Mouse (Mus musculus): ENCODE data around the gene 9130213A22Rik. TPM values are rescaled to one million over a fixed set of nuclear protein-coding genes. Genes with fewer than 3 reads are reported as not detected.

Gene 9130213A22Rik
- polyA plus RNA-seq (2015; fragmentation: Nextera tagmentation; extraction: Ambion mirVana) = 0.36 and 0.44 TPM in 2 replicates

DNA sequence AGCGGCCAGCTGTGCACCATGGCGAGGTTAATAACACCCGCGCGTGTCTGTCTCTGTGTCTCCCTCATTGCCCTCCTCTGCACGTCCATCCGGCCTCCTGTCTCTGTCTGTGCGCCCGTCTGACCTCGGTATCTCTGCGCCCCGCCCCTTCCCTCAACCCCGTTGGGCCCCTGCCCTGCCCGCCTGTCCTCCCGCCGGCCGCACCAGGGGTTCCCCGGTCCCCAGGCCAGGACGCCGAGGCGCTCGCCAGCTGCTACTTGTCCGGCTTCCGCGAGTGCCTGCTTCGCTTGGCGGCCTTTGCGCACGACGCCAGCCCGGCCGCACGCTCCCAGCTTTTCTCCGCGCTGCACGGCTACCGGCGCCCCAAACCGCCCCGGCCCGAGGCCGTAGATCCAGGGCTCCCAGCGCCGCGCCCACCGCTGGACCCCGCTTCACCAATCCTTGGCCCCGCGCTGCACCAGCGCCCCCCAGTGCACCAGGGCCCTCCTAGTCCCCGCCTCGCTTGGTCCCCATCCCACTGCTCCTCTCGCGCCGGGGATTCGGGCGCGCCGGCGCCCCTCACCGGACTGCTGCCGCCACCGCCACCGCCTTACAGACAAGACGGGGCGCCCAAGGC lies at the start of gene 9130213A22Rik:
Gene 9130213A22Rik, minus strand, starts transcription at position 254 of the 616 bp plus-strand sequence.
- Histone ChIP-seq H3K4me2 (ENCODE audit: low read depth, low read length) (peak within 1 kb of the TSS; percentile 95), H3K4me3 (ENCODE audit: low read length) (peak within 1 kb of the TSS; percentile 68), H3K9me3 (ENCODE audit: control insufficient read depth, low read length) (no peaks in the 10 kb centered on the region), H3K4me1 (replicated peaks; ENCODE audit: control insufficient read depth, insufficient read depth, low read length) (peaks cover 32% of the 10 kb centered on the region), H3K36me3 (ENCODE audit: control insufficient read depth, insufficient read depth, low read length) (no peaks in the 10 kb centered on the region), H3K27ac (ENCODE audit: low read length) (peak within 1 kb of the TSS; percentile 96), H3K9ac (ENCODE audit: low read length) (peak within 1 kb of the TSS; percentile 81), H3K27me3 (ENCODE audit: control insufficient read depth, insufficient read depth, low read depth, low read length) (no peaks in the 10 kb centered on the region)
- peak; percentile 75 for ATAC-seq (ENCODE audit: low read depth)
- WGBS = under 1% methylated on average over 63 of the region's 66 CpGs

DNA sequence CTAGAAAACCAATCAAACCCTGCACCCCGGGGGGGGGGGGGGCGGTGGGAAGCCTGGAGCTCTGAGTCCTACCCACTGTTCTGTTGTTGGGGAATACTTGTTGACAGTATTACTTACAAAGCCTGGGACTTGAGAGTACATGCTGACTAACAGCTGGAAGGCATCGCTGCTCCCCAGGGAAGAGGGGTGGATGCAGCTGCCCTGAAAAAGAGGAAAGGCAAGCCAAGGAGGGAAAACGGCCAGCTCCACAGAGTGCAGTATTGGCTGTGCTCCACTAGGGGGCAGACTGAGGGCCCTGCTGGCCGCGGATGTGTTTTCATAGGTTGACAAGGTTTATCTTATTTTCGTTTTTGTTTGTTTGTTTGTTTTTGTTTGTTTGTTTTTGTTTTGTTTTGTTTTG lies 49.2 kb upstream of the 9130213A22Rik start:
- Histone ChIP-seq H3K9ac (ENCODE audit: low read length) (no peak overlapping the region), H3K36me3 (ENCODE audit: control insufficient read depth, insufficient read depth, low read length) (no peaks in the 10 kb centered on the region), H3K27ac (ENCODE audit: low read length) (no peak overlapping the region), H3K9me3 (ENCODE audit: control insufficient read depth, low read length) (no peaks in the 10 kb centered on the region), H3K27me3 (ENCODE audit: control insufficient read depth, insufficient read depth, low read depth, low read length) (no peaks in the 10 kb centered on the region), H3K4me3 (ENCODE audit: low read length) (no peak overlapping the region), H3K4me2 (ENCODE audit: low read depth, low read length) (no peak overlapping the region), H3K4me1 (replicated peaks; ENCODE audit: control insufficient read depth, insufficient read depth, low read length) (no peaks in the 10 kb centered on the region)
- 29% methylated on average over 7 of the region's 7 CpGs for WGBS
- peak; percentile 83 for ATAC-seq (ENCODE audit: low read depth)

DNA sequence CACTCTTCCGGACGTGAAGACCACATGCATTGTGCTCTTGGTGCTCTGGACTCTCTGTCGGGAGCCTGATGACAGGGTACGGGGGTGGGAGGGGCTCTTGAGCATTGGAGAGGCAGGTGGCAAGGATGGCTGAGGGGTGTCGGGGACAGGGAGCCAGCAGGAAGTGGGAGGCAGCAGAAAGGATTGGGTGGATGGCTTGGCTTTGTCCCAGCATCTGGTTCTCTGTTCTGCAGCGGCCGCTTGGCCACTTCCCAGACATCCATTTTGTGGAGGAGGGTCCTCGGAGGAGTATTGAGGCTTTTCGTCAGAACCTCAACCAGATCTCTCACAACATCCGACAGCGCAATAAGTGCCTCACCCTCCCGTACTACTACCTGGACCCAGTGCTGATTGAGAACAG lies 46.9 kb upstream of the 9130213A22Rik start:
- 77% methylated on average over 12 of the region's 12 CpGs for WGBS
- H3K9me3 ChIP-seq (ENCODE audit: control insufficient read depth, low read length) = no peaks in the 10 kb centered on the region
- H3K27ac ChIP-seq (ENCODE audit: low read length) = no peak overlapping the region
- no peak for ATAC-seq (ENCODE audit: low read depth)
- no peaks in the 10 kb centered on the region for H3K36me3 ChIP-seq (ENCODE audit: control insufficient read depth, insufficient read depth, low read length)
- no peak overlapping the region for H3K4me3 ChIP-seq (ENCODE audit: low read length)
- no peaks in the 10 kb centered on the region for H3K4me1 ChIP-seq (replicated peaks; ENCODE audit: control insufficient read depth, insufficient read depth, low read length)
- H3K27me3 ChIP-seq (ENCODE audit: control insufficient read depth, insufficient read depth, low read depth, low read length) = peaks cover 2% of the 10 kb centered on the region; the same call in 1 of the 2 replicates
- no peak overlapping the region for H3K4me2 ChIP-seq (ENCODE audit: low read depth, low read length)
- no peak overlapping the region for H3K9ac ChIP-seq (ENCODE audit: low read length)

DNA sequence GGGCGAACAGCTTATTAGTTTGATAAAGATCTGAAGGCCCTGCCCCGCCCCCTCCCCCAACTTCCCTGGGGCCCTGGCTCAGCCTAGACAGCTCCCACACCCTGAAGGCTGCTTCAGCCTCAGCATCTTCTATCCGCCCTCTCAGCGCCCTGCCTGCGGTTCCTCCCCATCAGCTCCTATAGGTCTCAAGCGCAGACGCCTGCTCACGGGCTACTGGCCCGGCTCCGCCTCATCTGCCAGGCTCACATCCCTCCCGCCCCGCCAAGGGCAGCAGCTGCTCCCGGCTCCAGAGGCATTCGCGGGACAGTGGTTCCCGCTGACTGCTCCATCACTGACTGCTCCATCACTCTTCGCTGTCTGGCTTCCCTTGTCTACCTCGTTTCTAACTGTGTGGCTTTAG lies 34.4 kb upstream of the 9130213A22Rik start, which contains the start of gene Alox12b:
Gene Alox12b, plus strand, starts transcription at position 190 of the 400 bp plus-strand sequence.
- H3K27me3 ChIP-seq (ENCODE audit: control insufficient read depth, insufficient read depth, low read depth, low read length) = peaks cover 22% of the 10 kb centered on the region
- H3K4me2 ChIP-seq (ENCODE audit: low read depth, low read length) = no peak within 1 kb of the TSS
- 3% methylated on average over 18 of the region's 18 CpGs for WGBS
- no peak within 1 kb of the TSS for H3K9ac ChIP-seq (ENCODE audit: low read length)
- no peak within 1 kb of the TSS for H3K4me3 ChIP-seq (ENCODE audit: low read length)
- no peaks in the 10 kb centered on the region for H3K9me3 ChIP-seq (ENCODE audit: control insufficient read depth, low read length)
- no peaks in the 10 kb centered on the region for H3K4me1 ChIP-seq (replicated peaks; ENCODE audit: control insufficient read depth, insufficient read depth, low read length)
- H3K27ac ChIP-seq (ENCODE audit: low read length) = no peak within 1 kb of the TSS
- no peaks in the 10 kb centered on the region for H3K36me3 ChIP-seq (ENCODE audit: control insufficient read depth, insufficient read depth, low read length)
- ATAC-seq (ENCODE audit: low read depth) = peak; percentile 34; the same call in 1 of the 2 replicates

DNA sequence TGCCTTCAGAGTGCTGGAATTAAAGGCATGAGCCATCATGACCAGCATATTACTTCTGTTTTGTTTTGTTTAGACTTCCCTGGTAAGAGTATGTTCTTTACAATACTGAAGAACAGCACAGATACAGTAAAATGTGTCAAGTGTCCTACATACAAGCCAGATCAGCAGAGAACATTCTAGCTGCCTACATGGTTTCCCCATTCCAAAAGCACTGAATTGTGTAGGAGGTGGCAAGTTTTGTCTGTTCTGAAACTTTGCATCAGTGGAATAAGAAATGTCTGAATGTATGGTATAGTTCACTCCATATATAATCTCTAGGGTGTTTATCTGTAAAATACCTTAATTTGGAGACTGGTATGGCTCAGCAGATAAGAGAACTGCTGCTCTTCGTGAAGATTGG lies 33.0 kb upstream of the 9130213A22Rik start:
- H3K4me3 ChIP-seq (ENCODE audit: low read length) = no peak overlapping the region
- no peak overlapping the region for H3K9ac ChIP-seq (ENCODE audit: low read length)
- ATAC-seq (ENCODE audit: low read depth) = no peak
- peaks cover 28% of the 10 kb centered on the region for H3K27me3 ChIP-seq (ENCODE audit: control insufficient read depth, insufficient read depth, low read depth, low read length)
- H3K9me3 ChIP-seq (ENCODE audit: control insufficient read depth, low read length) = no peaks in the 10 kb centered on the region
- no peak overlapping the region for H3K27ac ChIP-seq (ENCODE audit: low read length)
- H3K4me1 ChIP-seq (replicated peaks; ENCODE audit: control insufficient read depth, insufficient read depth, low read length) = peaks cover 3% of the 10 kb centered on the region; the same call in 1 of the 2 replicates
- no peaks in the 10 kb centered on the region for H3K36me3 ChIP-seq (ENCODE audit: control insufficient read depth, insufficient read depth, low read length)
- H3K4me2 ChIP-seq (ENCODE audit: low read depth, low read length) = no peak overlapping the region
- 27% methylated on average over 1 of the region's 1 CpGs for WGBS

DNA sequence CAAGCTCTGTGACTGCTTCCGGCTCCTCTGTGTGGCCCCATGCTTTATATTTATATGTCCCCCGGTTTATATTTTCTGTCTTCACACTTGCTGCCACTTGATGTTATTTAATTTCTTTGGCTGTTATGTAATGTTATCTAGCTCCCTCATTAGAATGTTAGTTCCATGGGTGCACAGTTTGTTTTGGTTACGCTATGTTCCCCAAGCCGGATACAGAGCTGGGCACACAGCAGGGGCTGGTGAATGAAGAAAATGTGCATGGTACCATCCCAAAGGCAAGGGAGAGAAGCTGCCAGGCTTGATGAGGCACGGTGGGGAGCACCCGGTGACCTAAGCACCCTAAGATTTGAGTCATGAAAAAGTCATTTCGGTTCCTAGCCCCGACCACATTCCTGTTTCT lies 31.4 kb upstream of the 9130213A22Rik start:
- Histone ChIP-seq H3K27ac (ENCODE audit: low read length) (no peak overlapping the region), H3K9me3 (ENCODE audit: control insufficient read depth, low read length) (no peaks in the 10 kb centered on the region), H3K9ac (ENCODE audit: low read length) (no peak overlapping the region), H3K27me3 (ENCODE audit: control insufficient read depth, insufficient read depth, low read depth, low read length) (peaks cover 28% of the 10 kb centered on the region), H3K4me3 (ENCODE audit: low read length) (no peak overlapping the region), H3K4me2 (ENCODE audit: low read depth, low read length) (no peak overlapping the region), H3K4me1 (replicated peaks; ENCODE audit: control insufficient read depth, insufficient read depth, low read length) (peaks cover 3% of the 10 kb centered on the region; the same call in 1 of the 2 replicates), H3K36me3 (ENCODE audit: control insufficient read depth, insufficient read depth, low read length) (no peaks in the 10 kb centered on the region)
- no peak for ATAC-seq (ENCODE audit: low read depth)
- WGBS = 69% methylated on average over 8 of the region's 8 CpGs

DNA sequence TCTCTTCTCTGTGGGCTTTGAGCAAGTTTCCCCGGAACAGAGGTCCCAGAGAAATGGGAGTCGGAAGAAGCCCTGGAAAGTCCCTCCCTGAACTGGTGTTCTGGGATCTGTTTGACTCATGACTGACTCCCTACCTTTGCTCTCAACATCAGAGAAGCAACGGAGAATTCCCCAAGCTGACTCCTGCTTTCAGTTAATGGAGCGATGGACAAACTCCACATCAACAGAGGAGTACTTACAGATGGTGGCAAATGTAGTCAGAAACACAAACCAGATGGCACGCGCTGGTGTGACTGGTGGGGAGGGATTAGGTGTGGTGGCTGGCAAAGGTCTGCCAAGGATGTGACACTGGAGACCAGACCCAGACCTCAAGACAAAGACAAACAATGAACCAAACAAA lies 28.6 kb upstream of the 9130213A22Rik start:
- Histone ChIP-seq H3K9ac (ENCODE audit: low read length) (no peak overlapping the region), H3K4me2 (ENCODE audit: low read depth, low read length) (peak overlapping the region; percentile 50), H3K4me3 (ENCODE audit: low read length) (peak overlapping the region; percentile 25), H3K4me1 (replicated peaks; ENCODE audit: control insufficient read depth, insufficient read depth, low read length) (peaks cover 3% of the 10 kb centered on the region; the same call in 1 of the 2 replicates), H3K27me3 (ENCODE audit: control insufficient read depth, insufficient read depth, low read depth, low read length) (peaks cover 9% of the 10 kb centered on the region; the same call in 1 of the 2 replicates), H3K36me3 (ENCODE audit: control insufficient read depth, insufficient read depth, low read length) (no peaks in the 10 kb centered on the region), H3K9me3 (ENCODE audit: control insufficient read depth, low read length) (no peaks in the 10 kb centered on the region), H3K27ac (ENCODE audit: low read length) (no peak overlapping the region)
- 60% methylated on average over 6 of the region's 6 CpGs for WGBS
- no peak for ATAC-seq (ENCODE audit: low read depth)

DNA sequence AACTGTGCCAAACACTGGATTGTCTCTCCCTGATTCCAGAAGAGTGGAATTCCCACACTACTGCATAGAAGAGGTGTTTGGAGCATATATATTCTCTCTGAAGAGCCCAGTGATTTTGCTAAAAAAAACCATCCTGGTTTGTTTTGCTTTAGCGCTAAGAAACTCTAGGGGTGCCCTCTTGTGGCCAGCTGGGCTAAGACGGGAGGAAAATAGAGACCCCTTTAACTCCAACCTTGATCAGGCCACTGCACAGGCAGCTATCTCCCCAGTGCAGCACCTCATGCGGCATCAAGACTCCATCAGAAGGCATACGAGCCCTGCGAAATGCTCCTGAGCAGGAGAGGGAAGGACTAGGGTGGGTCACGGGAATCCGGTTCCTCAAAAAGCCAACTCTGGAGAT lies 28.1 kb upstream of the 9130213A22Rik start:
- 0 out of 2 replicates have a peak, but pooled peaks have one; percentile 38 for ATAC-seq (ENCODE audit: low read depth)
- Histone ChIP-seq H3K4me2 (ENCODE audit: low read depth, low read length) (peak overlapping the region; percentile 50), H3K27ac (ENCODE audit: low read length) (no peak overlapping the region), H3K4me3 (ENCODE audit: low read length) (peak overlapping the region; percentile 25), H3K9me3 (ENCODE audit: control insufficient read depth, low read length) (no peaks in the 10 kb centered on the region), H3K27me3 (ENCODE audit: control insufficient read depth, insufficient read depth, low read depth, low read length) (peaks cover 9% of the 10 kb centered on the region; the same call in 1 of the 2 replicates), H3K4me1 (replicated peaks; ENCODE audit: control insufficient read depth, insufficient read depth, low read length) (peaks cover 3% of the 10 kb centered on the region; the same call in 1 of the 2 replicates), H3K9ac (ENCODE audit: low read length) (peak overlapping the region; percentile 15; the same call in 1 of the 2 replicates), H3K36me3 (ENCODE audit: control insufficient read depth, insufficient read depth, low read length) (no peaks in the 10 kb centered on the region)
- 5% methylated on average over 7 of the region's 7 CpGs for WGBS

DNA sequence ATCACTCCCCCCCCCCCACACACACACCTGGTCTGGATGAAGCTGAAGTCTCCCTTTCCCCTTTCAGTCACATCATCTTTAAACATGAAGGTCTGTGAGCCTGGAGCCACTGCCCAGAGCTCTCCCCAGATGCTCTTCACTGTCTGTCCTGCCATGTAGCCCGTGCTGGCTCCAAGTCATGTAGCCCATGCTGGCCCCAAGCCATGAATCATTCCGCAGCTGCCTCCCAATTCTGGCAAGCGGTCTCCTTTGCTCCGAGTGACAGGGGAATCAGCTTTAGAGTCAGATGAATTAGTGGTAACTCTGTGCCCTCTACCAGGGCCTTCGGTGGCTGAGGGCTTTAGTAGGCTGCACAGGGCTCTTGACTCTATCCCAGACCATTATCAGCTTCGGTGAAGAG lies 27.3 kb upstream of the 9130213A22Rik start:
- Histone ChIP-seq H3K27ac (ENCODE audit: low read length) (no peak overlapping the region), H3K4me3 (ENCODE audit: low read length) (no peak overlapping the region), H3K27me3 (ENCODE audit: control insufficient read depth, insufficient read depth, low read depth, low read length) (peaks cover 9% of the 10 kb centered on the region; the same call in 1 of the 2 replicates), H3K9ac (ENCODE audit: low read length) (0 out of 2 replicates have a peak overlapping the region, but pooled peaks have one; percentile 6), H3K4me2 (ENCODE audit: low read depth, low read length) (no peak overlapping the region), H3K9me3 (ENCODE audit: control insufficient read depth, low read length) (no peaks in the 10 kb centered on the region), H3K4me1 (replicated peaks; ENCODE audit: control insufficient read depth, insufficient read depth, low read length) (peaks cover 3% of the 10 kb centered on the region; the same call in 1 of the 2 replicates), H3K36me3 (ENCODE audit: control insufficient read depth, insufficient read depth, low read length) (no peaks in the 10 kb centered on the region)
- ATAC-seq (ENCODE audit: low read depth) = no peak
- WGBS = 61% methylated on average over 6 of the region's 6 CpGs
